Mouse (Mus musculus): ENCODE measurements at regions not wholly inside any gene's neighbourhood (a gene's known extent, or its start where the extent isn't known, plus 50 kb on each side); places are given as distances from the start of the nearest gene placed in this dataset.

GRCm38 (mm10) chr9:52277954-52278700 lies 109.8 kb upstream of the Zc3h12c start:
- no peaks in the 10 kb centered on the region for H3K36me3 ChIP-seq (ENCODE audit: control insufficient read depth, insufficient read depth)
- no peaks in the 10 kb centered on the region for H3K27me3 ChIP-seq (ENCODE audit: control insufficient read depth, insufficient read depth, insufficient read length)
- TF ChIP-seq MYOG (IDR thresholded peaks at IDR 0.05; ENCODE audit: control insufficient read depth, extremely low read depth, insufficient read length): no peak
- no peak for TF ChIP-seq MAX (IDR thresholded peaks at IDR 0.05)
- no peak for TF ChIP-seq CEBPB (IDR thresholded peaks at IDR 0.05; ENCODE audit: low read depth)
- TF ChIP-seq CTCF (IDR thresholded peaks at IDR 0.05; ENCODE audit: control insufficient read depth, insufficient read depth, insufficient read length): no peak
- no peak for TF ChIP-seq USF1 (IDR thresholded peaks at IDR 0.05; ENCODE audit: low read depth)
- TF ChIP-seq MYOD1 (IDR thresholded peaks at IDR 0.05; ENCODE audit: control insufficient read depth, insufficient read length, low read depth): no peak
- no peak for TF ChIP-seq FOSL1 (IDR thresholded peaks at IDR 0.05; ENCODE audit: insufficient read depth, low read length, poor library complexity, severe bottlenecking)
- H3K4me3 ChIP-seq (ENCODE audit: insufficient read depth, poor library complexity, severe bottlenecking): no peak overlapping the region
- H3K79me3 ChIP-seq (ENCODE audit: low read depth): no peaks in the 10 kb centered on the region
- H3K79me2 ChIP-seq (ENCODE audit: control insufficient read depth, insufficient read depth): no peaks in the 10 kb centered on the region
- no peak overlapping the region for H3ac ChIP-seq (ENCODE audit: control insufficient read depth, insufficient read length, low read depth)

DNA sequence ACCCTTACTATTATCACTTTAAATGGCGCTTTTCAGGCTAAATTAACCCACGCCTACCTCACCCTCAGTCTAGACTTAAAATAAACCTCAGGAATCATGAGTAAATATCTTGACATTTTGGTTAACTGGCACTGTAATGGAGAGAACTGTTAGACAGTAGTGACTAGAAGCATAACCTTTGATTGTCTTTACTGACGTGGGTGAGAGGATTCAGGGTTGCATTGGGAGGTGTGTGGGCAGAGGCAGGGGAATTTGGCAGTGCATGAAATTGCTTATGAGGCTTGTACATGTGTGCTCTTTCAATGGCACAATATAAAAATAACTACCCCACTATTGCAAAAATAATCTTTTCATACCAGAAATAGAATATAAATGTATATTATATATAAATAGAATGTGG lies 105.6 kb upstream of the Zc3h12c start:
- H3K4me3 ChIP-seq (ENCODE audit: insufficient read depth, poor library complexity, severe bottlenecking): no peak overlapping the region
- H3ac ChIP-seq (ENCODE audit: control insufficient read depth, insufficient read length, low read depth): no peak overlapping the region
- no peaks in the 10 kb centered on the region for H3K27me3 ChIP-seq (ENCODE audit: control insufficient read depth, insufficient read depth, insufficient read length)
- no peaks in the 10 kb centered on the region for H3K79me3 ChIP-seq (ENCODE audit: low read depth)
- no peaks in the 10 kb centered on the region for H3K79me2 ChIP-seq (ENCODE audit: control insufficient read depth, insufficient read depth)
- no peak for TF ChIP-seq USF1 (IDR thresholded peaks at IDR 0.05; ENCODE audit: low read depth)
- TF ChIP-seq MYOG (IDR thresholded peaks at IDR 0.05; ENCODE audit: control insufficient read depth, extremely low read depth, insufficient read length): no peak
- no peak for TF ChIP-seq MAX (IDR thresholded peaks at IDR 0.05)
- TF ChIP-seq CTCF (IDR thresholded peaks at IDR 0.05; ENCODE audit: control insufficient read depth, insufficient read depth, insufficient read length): no peak
- no peak for TF ChIP-seq MYOD1 (IDR thresholded peaks at IDR 0.05; ENCODE audit: control insufficient read depth, insufficient read length, low read depth)
- no peak for TF ChIP-seq FOSL1 (IDR thresholded peaks at IDR 0.05; ENCODE audit: insufficient read depth, low read length, poor library complexity, severe bottlenecking)
- no peak for TF ChIP-seq CEBPB (IDR thresholded peaks at IDR 0.05; ENCODE audit: low read depth)
- no peaks in the 10 kb centered on the region for H3K36me3 ChIP-seq (ENCODE audit: control insufficient read depth, insufficient read depth)

DNA sequence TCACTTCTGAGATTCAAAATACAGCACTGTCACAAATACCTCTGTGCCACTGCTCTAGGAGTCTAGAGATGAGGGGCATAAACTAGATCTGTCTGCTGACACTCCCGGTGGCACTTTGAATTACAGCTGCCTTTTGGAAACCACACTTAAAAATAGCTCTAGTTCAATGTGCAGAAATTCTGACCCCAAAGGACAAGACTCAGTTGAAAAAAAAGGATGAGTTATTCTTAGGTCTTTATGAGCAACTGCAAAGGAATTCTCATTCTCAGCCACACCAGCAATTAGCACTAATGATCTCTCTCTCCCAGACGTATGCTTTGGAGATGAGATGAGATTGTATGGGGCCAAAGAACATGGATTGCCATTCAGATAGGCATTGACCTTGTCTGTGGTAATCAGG lies 104.3 kb upstream of the Zc3h12c start:
- Histone ChIP-seq H3K79me2 (ENCODE audit: control insufficient read depth, insufficient read depth) (no peaks in the 10 kb centered on the region), H3K79me3 (ENCODE audit: low read depth) (no peaks in the 10 kb centered on the region), H3K36me3 (ENCODE audit: control insufficient read depth, insufficient read depth) (no peaks in the 10 kb centered on the region), H3ac (ENCODE audit: control insufficient read depth, insufficient read length, low read depth) (no peak overlapping the region), H3K4me3 (ENCODE audit: insufficient read depth, poor library complexity, severe bottlenecking) (no peak overlapping the region), H3K27me3 (ENCODE audit: control insufficient read depth, insufficient read depth, insufficient read length) (no peaks in the 10 kb centered on the region)
- no peak for TF ChIP-seq FOSL1 (IDR thresholded peaks at IDR 0.05; ENCODE audit: insufficient read depth, low read length, poor library complexity, severe bottlenecking)
- TF ChIP-seq MYOD1 (IDR thresholded peaks at IDR 0.05; ENCODE audit: control insufficient read depth, insufficient read length, low read depth): no peak
- TF ChIP-seq MAX (IDR thresholded peaks at IDR 0.05): no peak
- no peak for TF ChIP-seq USF1 (IDR thresholded peaks at IDR 0.05; ENCODE audit: low read depth)
- no peak for TF ChIP-seq MYOG (IDR thresholded peaks at IDR 0.05; ENCODE audit: control insufficient read depth, extremely low read depth, insufficient read length)
- no peak for TF ChIP-seq CEBPB (IDR thresholded peaks at IDR 0.05; ENCODE audit: low read depth)
- TF ChIP-seq CTCF (IDR thresholded peaks at IDR 0.05; ENCODE audit: control insufficient read depth, insufficient read depth, insufficient read length): no peak

DNA sequence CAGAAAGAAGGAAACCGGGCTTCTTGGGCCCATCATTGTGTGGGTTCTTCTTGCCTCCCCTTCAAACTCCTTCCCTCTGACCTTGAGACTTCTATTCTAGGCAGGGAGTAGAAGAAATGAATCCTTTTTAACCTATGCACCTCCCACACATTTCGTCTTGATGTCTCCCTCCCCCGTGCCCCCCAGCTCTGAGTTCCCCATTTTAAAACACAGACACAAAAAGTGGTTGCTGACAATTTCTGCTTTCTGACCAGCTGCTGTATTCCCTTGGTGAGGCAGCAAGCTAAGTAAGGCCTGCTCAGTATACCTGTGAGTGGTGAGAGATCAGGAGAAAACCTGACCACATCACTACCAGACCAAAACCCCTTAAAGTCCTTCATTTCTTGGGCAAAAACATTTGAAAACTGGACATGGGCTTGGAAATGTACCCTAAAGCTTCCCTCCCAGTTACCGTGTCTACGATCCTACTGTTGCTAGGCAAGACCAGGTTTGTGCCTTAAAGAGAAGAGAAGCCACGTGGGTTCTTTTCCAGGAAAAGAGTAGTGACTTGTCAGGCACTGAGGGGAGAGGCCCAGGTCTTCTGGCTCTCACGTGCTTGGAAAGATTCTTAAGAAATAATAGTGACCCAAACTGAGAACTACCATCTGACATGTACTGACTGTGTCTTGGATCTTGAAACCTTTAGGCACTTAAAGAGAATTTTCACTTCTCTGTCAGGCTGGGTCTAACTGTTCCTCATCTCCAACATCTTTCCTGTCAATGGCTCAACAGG lies 103.2 kb upstream of the Zc3h12c start:
- Histone ChIP-seq H3K79me2 (ENCODE audit: control insufficient read depth, insufficient read depth) (no peaks in the 10 kb centered on the region), H3K27me3 (ENCODE audit: control insufficient read depth, insufficient read depth, insufficient read length) (no peaks in the 10 kb centered on the region), H3ac (ENCODE audit: control insufficient read depth, insufficient read length, low read depth) (no peak overlapping the region), H3K4me3 (ENCODE audit: insufficient read depth, poor library complexity, severe bottlenecking) (no peak overlapping the region), H3K79me3 (ENCODE audit: low read depth) (no peaks in the 10 kb centered on the region), H3K36me3 (ENCODE audit: control insufficient read depth, insufficient read depth) (no peaks in the 10 kb centered on the region)
- TF ChIP-seq USF1 (IDR thresholded peaks at IDR 0.05; ENCODE audit: low read depth): no peak
- no peak for TF ChIP-seq CEBPB (IDR thresholded peaks at IDR 0.05; ENCODE audit: low read depth)
- no peak for TF ChIP-seq CTCF (IDR thresholded peaks at IDR 0.05; ENCODE audit: control insufficient read depth, insufficient read depth, insufficient read length)
- TF ChIP-seq MAX (IDR thresholded peaks at IDR 0.05): no peak
- TF ChIP-seq MYOD1 (IDR thresholded peaks at IDR 0.05; ENCODE audit: control insufficient read depth, insufficient read length, low read depth): no peak
- TF ChIP-seq FOSL1 (IDR thresholded peaks at IDR 0.05; ENCODE audit: insufficient read depth, low read length, poor library complexity, severe bottlenecking): no peak
- no peak for TF ChIP-seq MYOG (IDR thresholded peaks at IDR 0.05; ENCODE audit: control insufficient read depth, extremely low read depth, insufficient read length)

- Histone ChIP-seq H3K4me3 (ENCODE audit: insufficient read depth, poor library complexity, severe bottlenecking) (no peak overlapping the region), H3K79me3 (ENCODE audit: low read depth) (no peaks in the 10 kb centered on the region), H3K36me3 (ENCODE audit: control insufficient read depth, insufficient read depth) (no peaks in the 10 kb centered on the region), H3K79me2 (ENCODE audit: control insufficient read depth, insufficient read depth) (no peaks in the 10 kb centered on the region), H3K27me3 (ENCODE audit: control insufficient read depth, insufficient read depth, insufficient read length) (no peaks in the 10 kb centered on the region), H3ac (ENCODE audit: control insufficient read depth, insufficient read length, low read depth) (no peak overlapping the region)
- TF ChIP-seq CEBPB (IDR thresholded peaks at IDR 0.05; ENCODE audit: low read depth) (no peak), MAX (IDR thresholded peaks at IDR 0.05) (no peak), USF1 (IDR thresholded peaks at IDR 0.05; ENCODE audit: low read depth) (no peak), CTCF (IDR thresholded peaks at IDR 0.05; ENCODE audit: control insufficient read depth, insufficient read depth, insufficient read length) (no peak), MYOG (IDR thresholded peaks at IDR 0.05; ENCODE audit: control insufficient read depth, extremely low read depth, insufficient read length) (no peak), FOSL1 (IDR thresholded peaks at IDR 0.05; ENCODE audit: insufficient read depth, low read length, poor library complexity, severe bottlenecking) (no peak), MYOD1 (IDR thresholded peaks at IDR 0.05; ENCODE audit: control insufficient read depth, insufficient read length, low read depth) (no peak)
Observed at GRCm38 (mm10) chr9:52261538-52261937, 93.2 kb upstream of the Zc3h12c start.

Data from C2C12 (cell line).